Mouse (Mus musculus) induced T-regulatory cell, adult 2 months (primary cell): ENCODE data around the gene Abca12.

Experiments used
- DNase-seq: peaks from one replicate; pipeline ENCODE4 v3.0.0-alpha.2; 2012; ENCODE audit warnings: low read depth

Gene Abca12

DNA sequence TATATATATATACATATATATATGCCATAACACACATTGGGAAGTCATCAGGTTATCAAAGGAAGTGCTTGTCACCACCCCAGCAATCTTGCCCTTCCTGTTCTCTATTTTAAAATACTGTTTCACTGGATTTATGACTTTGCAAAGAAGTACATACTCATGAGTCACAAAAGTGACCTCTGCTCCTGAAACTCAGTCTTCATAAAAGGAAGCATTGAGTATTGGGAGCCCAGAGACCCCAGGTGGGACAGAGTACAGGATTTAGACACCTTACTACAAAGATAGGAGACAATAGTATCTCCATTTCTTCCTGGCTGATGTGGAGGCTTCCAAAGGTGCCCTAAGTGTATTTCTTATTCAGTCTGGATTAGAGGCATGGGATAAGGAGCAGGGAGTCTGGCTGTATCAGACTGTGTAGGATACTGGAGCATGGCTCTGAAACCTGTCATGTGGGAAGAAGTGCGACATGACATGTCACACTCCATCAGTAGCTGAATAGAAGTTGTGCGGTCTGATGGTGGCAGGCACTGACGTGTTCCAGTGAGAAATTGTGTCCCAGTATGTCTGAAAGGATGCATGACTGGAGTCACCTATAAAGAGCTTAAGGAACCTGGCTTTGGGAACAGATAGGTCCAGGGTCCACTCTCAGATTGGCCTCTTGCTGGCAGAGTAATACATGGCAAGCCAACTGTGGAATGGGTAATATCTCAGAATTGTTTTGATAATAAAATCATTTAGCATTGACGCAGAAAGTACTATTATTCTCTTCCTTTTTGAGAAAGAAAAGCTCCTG is 76.0 kb downstream of the Abca12 start:
- DNase-seq, result no peak

DNA sequence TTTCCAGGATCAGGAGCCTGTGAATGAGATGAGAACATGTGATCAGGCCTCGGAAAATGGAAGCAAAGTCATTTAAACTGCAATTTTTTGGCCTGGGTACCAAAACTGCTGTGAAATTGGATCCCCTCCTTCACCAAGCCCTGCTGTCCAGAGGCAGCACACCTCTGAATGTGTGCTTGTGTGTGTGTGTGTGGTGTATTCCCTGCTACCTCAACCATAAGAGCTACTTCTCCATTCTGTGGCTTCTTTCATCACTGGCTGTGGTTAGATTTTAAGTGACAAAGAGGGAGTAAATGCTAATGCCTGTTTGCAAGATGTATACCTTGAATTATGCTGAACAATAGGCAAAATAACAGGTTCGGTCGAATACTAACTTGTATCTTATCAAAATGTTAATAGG is 84.4 kb downstream of the Abca12 start:
- DNase-seq, result no peak

DNA sequence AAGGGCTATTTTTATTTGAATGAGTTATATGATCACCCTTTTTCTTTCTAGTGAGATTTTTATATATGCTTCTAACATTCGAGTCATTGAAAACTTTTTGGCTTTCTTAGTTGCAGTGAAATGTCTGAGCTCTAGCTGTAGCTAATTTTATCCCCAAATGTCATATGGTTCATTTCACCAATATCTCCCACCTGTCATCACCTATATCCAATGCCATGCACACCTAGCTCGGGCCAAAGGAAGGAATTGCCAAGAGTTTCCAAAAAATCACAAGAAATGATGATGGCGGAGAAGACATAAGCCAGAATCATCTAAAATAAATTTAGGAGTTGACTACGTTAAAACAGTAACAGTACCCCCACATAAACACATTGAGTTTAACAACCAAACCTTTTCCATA is 102.5 kb downstream of the Abca12 start:
- no peak for DNase-seq

DNA sequence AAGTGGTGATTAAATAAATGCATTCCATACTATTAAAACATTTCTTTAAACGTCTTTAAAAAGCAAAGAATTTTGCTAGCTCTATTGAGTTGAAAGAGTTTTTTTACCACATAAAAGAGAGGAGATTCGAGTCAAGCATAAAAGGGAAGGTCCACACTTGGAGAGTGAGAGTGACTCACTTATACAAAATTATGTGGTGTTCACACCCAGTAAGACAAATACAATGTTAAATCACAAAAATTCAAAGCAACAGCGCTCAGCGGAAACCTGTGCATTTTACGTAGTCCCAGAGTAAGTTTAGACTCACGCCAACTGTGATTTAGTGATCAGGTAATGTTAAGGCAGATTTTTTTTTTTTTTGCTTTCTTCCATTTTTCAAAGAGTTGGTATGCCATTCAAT is 104.1 kb downstream of the Abca12 start:
- no peak for DNase-seq

DNA sequence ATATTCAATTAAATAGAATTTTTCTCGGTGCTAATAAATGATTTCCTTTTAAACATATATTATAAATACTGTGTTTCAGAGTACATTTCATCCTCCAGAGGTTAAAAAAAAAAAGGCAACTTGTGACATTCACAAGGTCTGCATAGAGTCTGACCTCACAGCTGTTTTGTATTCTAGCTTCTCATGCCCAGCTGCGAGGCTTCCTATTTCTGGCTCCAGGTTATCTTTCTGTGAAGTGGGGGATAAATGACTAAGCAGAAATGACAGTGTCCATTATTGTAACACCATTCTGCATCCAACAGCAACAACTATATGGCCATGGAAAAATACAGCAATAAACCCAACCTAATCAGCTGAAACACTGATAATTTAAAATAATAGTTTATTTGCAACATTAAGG is 107.3 kb downstream of the Abca12 start:
- no peak for DNase-seq

DNA sequence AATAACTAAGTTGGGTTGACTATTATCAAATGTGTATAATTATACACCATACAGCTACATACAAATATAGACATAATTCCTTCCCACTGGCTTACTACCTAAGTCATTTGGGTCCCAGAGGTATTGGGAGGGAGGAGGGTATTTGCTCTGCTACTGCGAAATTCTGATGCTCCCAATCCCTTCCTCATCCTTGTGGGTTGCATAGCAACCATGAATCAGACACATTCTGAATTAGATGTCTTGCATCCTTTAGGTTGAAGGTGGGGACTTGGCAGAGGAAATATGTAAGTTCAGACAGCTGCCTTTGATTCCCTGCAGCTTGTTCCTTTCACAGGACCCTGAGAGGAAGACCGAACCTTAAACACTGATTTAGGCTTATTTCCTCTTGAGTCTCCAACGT is 108.5 kb downstream of the Abca12 start:
- DNase-seq, result no peak

DNA sequence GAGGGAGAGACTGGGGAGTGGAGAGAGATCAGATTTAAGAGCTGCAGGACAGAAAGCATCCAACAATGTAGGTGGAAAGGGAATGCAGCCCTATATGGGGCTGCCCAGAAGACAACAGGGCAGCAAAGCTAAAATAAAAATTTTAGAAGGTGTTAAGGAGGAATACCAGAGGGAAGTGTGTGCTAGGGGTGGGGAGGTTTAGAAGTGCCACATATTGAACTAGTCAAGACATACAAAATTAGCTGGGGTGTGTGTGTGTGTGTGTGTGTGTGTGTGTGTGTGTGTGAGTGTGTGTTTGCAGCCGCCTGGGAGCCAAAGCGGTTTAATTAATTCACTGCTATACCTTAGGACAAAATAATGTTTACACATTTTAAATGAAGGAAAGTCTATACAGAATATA is 110.1 kb downstream of the Abca12 start:
- no peak for DNase-seq

DNA sequence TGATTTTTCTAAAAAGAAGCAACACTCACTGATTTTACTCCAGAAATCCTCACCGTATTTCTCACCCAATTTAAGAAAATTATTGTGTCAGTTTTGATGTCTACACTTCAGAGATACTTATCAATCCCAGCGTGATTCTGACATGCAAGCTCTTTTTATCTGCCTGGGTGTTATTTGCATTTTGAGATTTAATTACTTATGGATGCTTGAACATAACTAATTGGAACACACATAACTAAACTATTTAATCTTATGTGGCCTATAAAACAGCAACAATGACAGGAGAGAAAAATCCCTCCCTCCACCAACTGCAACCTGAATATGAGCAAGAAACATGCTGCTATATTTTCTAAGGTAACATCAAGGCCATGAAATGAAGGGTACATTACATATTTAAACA is 117.7 kb downstream of the Abca12 start:
- DNase-seq, result no peak

DNA sequence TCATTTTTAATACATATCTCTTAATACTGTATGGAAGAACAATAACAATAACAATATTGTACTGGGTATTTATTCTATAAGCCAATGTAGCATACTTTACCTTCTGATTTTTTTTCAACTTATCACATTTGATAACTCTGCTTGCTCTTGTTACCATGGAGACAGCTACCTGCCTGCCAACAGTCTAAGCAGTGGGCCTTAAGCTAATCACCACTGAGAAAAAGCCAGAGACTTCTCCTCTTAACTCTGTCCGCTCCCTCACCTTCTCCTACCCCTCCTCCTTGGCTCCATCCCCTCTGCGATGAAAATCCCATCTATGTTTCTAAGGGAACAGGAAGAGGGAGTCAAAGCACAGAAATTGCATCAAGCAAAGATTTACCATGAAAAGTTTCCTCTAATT is 118.1 kb downstream of the Abca12 start:
- DNase-seq, result no peak

DNA sequence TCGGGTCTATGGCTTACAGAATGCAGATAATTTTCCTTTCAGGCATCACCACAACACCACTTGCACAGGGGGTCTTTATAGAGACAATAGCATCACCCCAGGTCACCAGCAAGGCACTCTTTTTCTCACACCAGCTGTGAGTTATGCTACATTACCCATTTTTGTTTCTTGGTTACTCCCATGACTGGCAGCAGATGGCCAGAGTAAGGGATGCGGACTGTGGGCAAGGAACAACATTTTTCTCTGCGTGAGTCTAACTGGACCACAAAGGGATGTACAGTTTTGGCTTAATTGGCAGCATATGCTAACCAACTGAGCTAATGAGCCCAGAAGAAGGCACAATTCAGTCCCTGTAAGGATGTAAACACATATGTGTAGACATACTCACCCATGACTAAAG is 122.8 kb downstream of the Abca12 start:
- no peak for DNase-seq

DNA sequence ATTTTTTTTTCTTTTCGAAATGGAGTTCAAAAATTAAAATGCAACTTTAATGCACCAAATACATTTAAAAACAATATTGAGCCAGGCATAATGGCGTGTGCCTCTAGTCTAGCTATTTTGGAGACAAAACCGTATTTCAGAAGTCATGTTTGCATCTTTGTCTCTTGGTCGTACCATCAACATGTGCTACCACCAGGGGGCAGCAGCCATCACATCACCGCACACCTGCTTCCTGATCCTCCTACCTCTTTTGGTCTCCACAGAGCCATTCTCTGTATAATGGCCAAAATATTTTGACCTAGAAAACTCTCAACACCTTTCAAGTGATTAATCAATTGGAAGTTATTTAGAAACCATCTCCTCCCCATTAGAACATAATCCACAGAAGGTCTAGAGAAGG is 125.2 kb downstream of the Abca12 start:
- DNase-seq, result peak; percentile 34

DNA sequence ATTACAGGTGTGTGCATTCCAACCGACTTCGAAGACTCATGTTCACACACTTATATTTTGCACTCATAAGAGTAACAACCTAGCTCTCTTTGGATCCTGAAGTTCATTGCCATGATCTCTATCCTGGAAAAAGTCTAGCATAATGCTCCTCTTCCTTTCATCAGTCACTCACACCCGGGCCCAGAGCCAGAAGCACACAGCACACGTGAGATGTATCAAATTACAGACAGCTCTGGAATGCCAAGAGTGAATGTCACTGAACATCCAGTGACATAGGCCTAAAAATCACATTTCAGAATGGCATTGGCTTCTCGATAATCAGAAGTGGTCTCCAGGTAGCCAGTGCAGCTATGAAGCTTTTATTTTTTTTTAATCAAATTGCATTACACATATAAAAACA is 137.8 kb downstream of the Abca12 start:
- no peak for DNase-seq

DNA sequence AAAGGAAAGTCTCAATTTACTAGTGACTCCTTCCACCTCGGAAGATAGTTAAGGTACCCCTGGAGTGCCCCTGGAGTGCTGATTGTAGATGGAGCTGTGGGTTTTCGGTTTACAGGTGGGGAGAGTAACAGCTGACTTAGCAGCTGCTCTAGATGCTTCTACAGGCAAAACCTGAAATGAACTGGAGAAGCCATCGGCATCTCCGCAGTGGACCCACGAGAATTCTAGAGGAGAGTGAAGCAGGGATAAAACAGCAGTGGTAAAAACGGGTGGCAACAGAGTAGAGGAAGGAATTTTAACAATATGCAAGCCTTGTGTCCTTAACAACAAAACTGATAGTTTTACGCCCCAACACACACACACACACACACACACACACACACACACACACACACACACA is 142.2 kb downstream of the Abca12 start:
- DNase-seq, result no peak

DNA sequence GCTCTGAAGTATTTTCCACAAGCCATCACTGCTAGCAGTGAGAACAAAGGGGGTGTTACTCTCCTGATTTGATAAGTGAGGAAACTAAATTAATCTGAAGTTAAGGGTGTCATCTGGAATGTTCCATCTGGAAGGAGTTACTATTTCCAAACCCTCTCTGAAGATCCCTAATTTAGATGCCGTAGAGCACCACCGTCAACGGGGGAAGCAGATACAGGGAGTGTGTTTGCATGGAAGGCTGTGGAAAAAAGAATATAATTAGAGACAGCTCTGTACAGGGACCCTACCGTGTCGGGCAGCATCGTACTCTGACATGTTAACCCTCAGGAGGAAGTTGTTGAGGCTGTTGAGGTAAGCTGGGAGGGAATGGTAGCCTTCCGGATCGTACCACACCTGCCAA is 142.6 kb downstream of the Abca12 start:
- no peak for DNase-seq

DNA sequence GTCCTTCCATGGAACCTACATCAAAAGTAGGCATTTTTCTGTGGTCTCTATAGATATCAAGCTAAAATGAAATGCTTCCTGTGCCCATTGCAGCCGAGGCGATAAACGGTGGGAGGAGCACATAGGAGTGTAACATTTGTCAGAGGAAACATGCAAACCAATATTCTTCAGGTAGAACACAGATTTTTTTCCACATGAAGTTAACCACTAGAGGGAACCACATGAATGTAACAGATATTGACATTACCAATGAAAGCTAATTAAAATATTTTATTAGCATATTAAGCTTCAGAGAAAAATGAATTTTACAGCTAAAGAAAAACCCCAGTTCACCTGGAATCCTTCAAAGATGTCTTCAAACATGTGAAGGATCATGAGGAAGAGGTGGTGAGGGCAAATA is 144.6 kb downstream of the Abca12 start:
- no peak for DNase-seq

DNA sequence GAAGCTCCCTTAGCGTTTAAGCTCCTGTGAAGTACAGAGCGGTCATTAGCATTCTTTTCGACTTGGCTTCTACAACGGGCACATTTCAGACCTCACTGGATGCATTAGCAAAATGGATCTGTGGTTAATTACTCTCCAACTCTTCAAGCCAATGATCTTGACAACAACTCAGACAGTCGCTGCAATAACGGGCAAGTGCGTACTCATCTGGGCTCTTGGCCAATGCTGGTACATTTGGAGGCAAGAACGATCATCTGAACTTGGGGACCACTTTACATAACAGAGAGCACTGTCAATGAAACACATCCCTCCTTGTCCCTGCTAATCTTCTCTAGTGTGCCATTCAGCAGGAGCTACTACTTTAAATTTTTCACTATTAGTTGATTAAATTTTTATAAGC is 148.1 kb downstream of the Abca12 start:
- no peak for DNase-seq

DNA sequence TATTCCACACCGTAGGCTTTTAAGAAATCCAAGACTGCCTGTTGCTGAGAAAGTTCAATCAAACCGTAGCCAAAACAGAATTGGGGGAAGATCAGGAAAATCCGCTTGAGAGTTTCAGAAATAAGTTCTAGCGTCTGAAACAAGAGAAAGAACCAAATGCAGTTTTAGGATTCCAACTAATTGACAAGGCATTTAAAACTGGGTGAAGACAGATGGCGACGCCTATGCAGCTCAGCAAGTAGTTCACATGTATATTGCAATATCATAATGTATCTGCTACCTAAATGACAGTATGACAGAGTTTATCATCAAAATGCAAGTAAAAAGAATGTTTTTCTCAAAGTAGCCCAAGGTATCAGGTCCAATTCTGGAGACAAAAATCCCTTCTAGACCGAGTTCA is 151.2 kb downstream of the Abca12 start:
- no peak for DNase-seq

DNA sequence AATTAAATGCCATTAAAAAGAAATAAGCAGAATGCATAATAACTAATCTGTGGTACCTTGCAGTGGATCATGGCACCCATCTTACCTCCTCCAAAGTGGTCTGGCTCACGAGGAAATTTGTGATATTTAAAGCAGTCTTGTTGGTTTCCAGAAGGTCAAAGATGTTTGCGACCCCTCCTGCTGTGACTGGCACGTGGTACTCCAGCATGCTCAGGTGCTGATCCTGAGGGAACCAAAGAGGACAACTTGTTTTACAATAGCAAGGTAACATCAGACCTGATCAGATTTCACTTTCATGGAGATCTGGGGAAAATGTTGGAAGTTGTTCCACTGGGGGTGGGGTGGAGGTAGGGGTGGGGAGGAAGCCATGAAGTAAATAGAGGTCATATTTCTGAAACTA is 170.1 kb downstream of the Abca12 start:
- DNase-seq, result no peak

DNA sequence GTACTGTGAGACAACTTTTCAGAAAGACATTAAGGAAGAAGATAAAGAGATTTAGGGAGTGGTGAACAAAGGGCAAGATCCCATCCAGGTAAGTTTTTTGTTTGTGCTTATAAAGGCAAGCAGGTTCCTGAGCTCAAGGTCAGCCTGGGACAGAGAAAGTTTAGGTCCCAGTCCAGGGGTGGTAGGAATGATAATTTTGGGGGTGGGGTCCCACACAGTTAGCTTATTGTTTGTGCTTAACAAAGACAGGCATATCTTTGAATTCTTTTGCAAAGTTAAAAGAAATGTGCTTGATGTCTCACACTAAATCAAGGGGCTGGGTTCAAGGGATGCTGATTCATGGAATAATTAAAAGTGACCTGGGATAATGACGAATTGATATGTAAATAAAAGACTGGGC is 173.3 kb downstream of the Abca12 start:
- DNase-seq, result no peak

DNA sequence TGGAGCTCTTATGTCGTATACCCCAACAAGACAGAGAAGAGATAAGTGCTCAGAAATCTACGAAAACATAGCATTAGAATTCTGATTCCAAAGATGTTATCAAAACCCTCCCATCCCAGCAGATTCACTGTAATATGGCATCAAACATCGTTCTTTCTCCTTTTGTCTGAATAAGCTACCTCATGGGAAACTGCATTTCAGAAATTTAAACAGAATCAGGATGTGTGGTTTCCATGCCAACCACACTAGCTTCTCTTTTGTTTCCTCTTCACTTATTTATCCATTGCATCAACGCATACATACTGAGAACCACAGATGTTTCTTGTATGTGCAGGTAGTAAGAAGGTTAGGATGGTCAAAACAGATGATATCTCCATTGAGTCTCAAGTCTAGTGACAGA is 175.1 kb downstream of the Abca12 start:
- DNase-seq, result no peak

DNA sequence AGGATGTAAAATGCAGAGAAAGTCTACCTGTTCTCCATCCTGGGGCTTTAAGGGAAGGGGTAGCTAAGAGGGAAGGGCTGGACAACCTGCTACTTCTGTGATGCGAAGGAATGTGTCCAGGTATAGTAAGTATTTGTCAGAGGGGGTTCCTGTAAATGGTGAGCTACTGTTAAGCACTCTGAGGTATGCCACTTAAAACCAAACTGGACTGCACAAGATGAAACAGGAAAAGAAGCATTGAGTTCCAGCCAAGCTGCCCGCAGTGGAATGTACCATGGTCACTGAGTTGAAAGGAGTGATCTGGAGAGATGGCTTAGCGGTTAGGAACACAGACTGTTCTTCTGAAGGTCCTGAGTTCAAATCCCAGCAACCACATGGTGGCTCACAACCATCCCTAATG is 179.4 kb downstream of the Abca12 start:
- DNase-seq, result no peak

DNA sequence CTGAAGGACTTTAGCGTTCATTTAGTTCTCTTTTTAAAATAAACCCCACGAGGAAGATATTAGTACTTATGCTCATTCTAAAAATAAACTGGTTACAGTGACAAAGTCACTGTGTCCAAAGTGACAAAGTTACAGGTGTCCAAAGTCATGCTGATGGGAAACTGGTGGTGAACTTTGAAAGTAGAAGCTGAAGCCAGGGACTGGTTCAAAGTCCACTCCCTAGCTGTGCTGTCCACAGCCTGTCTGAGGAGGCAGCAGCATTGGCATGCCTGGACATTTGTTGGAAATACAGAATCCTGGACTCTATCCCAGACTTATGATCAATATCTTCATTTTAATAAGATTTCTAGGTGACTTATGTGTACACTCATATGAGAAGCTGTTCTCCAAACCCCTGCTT is 183.5 kb downstream of the Abca12 start:
- no peak for DNase-seq

DNA sequence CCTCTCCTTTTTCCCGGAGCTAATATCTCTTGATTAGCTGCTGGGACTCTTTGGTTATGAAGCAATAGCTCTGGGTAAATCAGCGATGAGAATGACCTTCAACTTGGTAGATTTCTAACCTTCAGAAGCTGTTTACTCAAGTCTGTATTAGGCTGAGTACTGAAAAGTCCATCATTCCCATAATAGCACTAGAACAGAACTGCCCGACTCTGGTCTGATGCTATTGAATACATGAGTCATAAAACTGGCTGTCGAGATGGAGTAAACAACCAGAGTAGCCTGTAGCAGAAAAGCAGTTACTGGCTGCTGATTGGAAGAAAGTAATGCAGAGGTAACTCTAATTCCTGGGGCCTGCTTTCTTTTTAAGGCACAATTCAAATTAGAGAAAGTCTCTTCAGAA is 211.1 kb downstream of the Abca12 start:
- DNase-seq, result no peak

DNA sequence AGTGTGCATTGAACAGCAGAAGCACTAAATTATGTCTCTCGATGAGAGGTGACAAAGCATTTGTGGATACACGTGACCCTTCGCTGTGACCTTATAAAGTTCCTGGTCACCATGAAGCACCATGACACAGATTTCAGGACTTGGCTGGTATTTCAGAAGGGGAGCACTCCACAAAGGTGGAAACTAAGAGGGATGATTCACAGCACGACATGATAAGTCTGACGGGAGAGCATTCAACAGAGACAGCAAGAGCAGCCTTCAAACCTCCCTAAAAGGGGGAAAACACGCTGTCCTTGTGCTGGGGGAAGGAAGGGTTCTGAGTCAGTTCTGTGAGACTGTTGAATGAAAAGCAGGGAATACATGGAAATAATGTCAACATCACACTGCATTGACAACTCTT is 218.5 kb downstream of the Abca12 start:
- DNase-seq, result no peak

DNA sequence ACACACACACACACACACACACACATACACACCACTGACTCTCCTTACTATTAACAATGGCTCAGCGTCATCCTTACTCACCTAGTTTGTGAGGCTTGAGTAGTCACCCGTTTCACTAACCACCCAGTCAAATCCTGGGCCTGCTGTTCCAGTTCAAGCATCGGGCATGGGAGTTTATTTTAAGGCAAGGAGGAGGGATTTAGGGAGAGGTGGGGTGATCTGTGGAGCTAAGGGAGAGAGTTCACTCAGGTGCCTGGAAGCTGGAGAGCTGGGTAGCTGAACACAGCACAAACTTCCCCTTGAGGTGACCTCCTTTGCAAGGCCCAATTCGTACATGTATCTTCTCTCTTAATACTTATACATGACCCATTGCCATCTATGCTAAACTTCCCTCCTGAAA is 219.4 kb downstream of the Abca12 start:
- no peak for DNase-seq
